Mouse (Mus musculus) heart, adult 11 months (tissue): Measurements from ENCODE around the gene Sult1c1.
A peak's percentile ranks its signal among the peaks of the same experiment; 100 is the strongest.
"Not testable (repeated sequence)": the region's sequence is repeated elsewhere in the genome, so short reads cannot be mapped to it uniquely, and the experiment has no call there.

Experiments used
- DNase-seq: peaks from one replicate; pipeline ENCODE4 v3.0.0; 2022

Gene Sult1c1

DNA sequence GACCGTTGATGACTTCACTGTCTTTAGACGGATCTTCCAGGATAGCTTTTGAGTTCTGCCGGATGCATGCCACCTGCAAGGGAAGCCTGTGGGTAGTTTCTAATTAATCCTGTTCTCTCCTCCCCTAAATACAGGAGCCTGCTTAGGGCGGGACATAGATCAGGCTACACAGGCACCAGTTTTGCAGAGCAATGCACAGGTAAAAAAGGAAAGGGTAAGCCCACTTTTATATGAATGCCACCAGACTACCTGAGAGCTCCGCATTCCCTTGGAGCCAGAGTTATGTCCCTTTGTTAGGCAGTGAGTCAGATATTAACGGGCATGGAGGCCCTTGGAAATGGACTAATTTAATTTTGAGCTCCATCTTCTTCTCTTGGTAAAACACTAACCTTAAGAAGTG lies at the start of gene Sult1c1:
Gene Sult1c1 (minus strand): TSS at position 101 of the 400 bp plus-strand sequence.
- DNase-seq: no peak

DNA sequence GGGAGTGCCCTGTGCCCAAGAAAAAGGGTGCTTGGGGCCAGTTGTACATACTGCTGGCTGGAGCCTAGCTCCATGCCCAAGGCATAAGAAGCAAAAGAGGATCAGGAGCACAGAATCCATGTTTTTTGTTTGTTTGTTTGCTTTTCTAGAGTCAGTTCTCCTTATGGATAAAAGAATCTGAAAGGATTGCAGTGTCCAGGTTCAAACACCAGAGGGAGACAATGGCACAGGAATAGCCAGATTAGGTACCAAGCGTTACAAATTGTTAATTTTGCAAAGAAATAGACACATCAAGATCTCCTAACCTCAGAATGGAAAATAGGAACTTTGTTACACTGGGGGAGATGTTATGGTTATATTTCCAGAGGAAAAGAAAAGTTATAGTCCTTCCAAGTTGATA lies 23.7 kb upstream of the Sult1c1 start:
- DNase-seq: no peak

DNA sequence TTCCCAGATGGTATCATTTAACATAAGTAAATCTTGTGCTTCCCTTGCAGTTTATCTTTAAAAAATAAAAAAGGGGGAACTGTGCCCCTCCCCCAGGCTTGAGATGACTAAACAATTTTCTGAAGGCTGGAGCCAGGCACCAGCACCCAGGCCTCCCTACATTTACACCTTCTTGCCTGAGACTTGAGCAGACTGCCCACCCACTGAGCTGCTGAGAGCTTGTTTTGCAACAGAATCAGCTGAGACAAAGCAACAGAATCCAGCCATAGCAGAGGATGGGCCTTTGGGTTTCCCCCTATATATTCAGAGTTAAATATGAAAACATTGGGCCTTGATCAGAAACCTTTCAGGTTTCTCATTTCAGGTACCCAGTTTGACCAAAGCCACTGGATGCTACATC lies 20.7 kb upstream of the Sult1c1 start:
- no peak for DNase-seq

DNA sequence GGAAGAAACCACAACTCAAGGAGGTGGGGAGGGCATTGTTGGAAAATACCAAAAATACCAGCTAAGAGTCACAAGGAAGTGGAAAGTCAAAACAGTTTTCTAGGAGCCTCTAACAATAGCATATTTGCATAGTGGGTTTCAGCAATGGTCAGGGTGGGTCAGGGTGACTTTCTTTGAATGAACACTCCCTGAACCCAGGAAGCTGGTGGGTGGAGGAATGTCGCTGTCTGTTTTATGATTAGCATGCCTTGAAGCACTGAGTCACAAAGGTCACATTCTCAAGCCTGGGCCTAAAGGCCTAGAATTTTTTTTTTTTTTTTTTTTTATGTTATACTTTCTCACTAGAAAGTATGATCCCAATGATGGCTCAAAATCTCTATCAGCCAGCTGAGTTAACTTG lies 20.1 kb upstream of the Sult1c1 start:
- not testable (repeated sequence) for DNase-seq

DNA sequence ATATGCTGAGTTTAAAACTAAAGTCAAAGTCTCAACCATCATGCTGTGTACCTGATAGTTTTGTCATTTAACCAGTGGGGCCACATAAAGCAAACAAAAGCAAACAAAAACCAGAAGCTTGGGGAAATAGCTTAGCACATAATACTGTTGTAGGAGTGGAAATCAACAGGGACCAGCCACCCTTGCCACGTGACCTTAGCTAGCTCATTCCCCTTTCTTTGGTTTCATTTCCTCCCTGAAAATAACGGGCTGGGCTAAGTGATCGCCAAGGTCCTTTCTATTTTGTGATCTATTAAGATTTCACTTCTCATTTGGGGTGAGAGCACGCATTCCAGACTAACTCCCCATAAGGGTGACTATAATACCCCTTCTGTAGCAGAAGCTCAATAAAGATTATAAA lies 13.0 kb upstream of the Sult1c1 start:
- peak; percentile 96 for DNase-seq

DNA sequence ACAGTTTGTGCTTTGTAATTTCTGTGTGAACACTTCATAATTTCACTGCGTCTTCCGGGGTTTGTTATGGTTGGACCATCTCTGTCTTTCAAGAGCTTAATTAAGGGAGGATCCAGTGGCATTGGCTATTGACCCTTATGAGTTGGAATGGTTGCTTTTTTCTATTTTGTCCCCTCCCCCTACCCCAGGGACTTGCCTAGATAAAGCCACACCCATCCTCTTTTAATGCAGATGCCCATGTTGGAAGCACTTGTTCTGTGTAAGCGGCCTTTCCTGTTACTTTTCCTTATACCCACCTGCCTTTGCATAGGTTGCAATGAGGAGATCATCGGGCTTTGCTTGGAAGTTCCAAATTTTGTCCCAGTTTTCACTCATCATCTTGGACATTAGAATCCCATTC lies 16.9 kb downstream of the Sult1c1 start:
- DNase-seq: no peak

DNA sequence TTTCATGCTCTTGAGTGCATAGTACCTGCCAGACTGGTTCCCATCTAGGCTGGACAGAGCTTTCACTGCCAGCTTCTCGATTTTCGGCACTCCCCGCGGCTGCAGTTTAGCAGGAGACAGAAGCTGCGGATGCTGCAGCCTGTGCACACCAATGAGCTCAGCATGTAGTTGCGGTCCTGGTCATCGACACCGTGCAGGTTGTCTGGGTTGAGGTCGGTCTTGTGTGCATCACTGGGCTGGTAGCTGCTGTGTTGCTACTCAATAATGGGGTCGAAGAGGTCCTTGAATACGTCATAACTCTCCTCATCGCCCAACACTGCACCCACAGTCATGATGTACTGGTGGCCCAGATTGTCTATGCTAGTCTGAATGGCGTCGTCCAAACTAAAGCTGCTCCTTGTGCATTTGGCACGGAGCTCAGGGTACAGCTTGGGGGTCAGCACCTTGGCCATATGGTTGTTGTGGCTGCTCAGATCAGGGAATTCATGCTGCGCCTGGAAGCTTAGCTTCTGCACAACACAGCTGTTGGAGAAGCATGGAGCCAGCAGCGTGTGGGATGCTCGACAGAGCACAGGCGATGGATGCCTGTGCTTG lies 48.8 kb downstream of the Sult1c1 start:
- DNase-seq: peak; percentile 61

DNA sequence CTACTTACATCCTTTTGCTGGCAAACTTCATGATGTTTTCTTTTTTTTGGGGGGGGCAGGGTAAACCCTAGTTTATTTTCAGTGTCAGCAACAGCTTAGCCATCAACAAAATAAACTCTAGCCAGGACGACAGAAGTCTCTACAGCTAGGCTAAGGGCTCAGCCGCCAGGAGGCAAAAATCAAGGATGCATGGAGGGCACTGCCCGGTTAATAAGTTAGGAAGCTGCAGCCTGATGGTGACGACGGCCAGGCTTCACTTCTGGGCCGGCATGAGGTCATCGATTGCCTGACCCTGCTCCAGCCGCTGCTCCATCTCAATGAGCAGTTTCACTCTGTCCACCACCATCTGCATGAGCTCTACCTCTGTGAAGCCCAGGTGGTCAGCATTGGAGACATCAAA lies 49.7 kb downstream of the Sult1c1 start:
- no peak for DNase-seq
